Mouse (Mus musculus) neural tube, embryonic 15.5 days (tissue): ENCODE results near the gene Hfe2. TPM values are rescaled to one million over a fixed set of nuclear protein-coding genes. Genes with fewer than 3 reads are reported as not detected.
"Not testable (repeated sequence)": the region's sequence is repeated elsewhere in the genome, so short reads cannot be mapped to it uniquely, and the experiment has no call there.

Experiments
- ATAC-seq: fragments of 200-750 bp; cut with Nextera tagmentation; 2 replicates; pipeline ENCODE4 v1.8.0; 2017; ENCODE audit warnings: mild to moderate bottlenecking, moderate TSS enrichment, moderate library complexity; ENCODE audit not compliant: low FRiP score
- H3K27ac ChIP-seq: fragments of 300-500 bp; sonication (generic); replicated peaks from 2 replicates; pipeline ENCODE4 v1.5.1; 2015; ENCODE audit warnings: mild to moderate bottlenecking, inconsistent platforms
- H3K27me3 ChIP-seq: fragments of 300-500 bp; sonication (generic); replicated peaks from 2 replicates; pipeline ENCODE4 v1.6.1; 2015; ENCODE audit warnings: inconsistent platforms
- H3K36me3 ChIP-seq: fragments of 300-500 bp; sonication (generic); 2 replicates; pipeline ENCODE4 v1.6.1; 2015; ENCODE audit warnings: inconsistent platforms
- H3K4me1 ChIP-seq: fragments of 300-500 bp; sonication (generic); 2 replicates; pipeline ENCODE4 v1.6.1; 2015; ENCODE audit warnings: inconsistent platforms
- H3K4me2 ChIP-seq: fragments of 300-500 bp; sonication (generic); 2 replicates; pipeline ENCODE4 v1.6.1; 2015; ENCODE audit warnings: inconsistent platforms, mild to moderate bottlenecking, moderate library complexity
- H3K4me3 ChIP-seq: fragments of 300-500 bp; sonication (generic); replicated peaks from 2 replicates; pipeline ENCODE4 v1.5.1; 2015; ENCODE audit warnings: mild to moderate bottlenecking, inconsistent platforms
- H3K9ac ChIP-seq: fragments of 300-500 bp; sonication (generic); replicated peaks from 2 replicates; pipeline ENCODE4 v1.6.1; 2015; ENCODE audit warnings: mild to moderate bottlenecking, inconsistent platforms
- H3K9me3 ChIP-seq: fragments of 300-500 bp; sonication (generic); replicated peaks from 2 replicates; pipeline ENCODE4 v1.6.1; 2016; ENCODE audit warnings: inconsistent platforms
- WGBS: fragments of 180-500 bp; shearing (Covaris S2); methylation state at CpG from one replicate; pipeline ENCODE4 v1.1.7; 2015; ENCODE audit warnings: mixed read lengths; 5-methylcytosine and 5-hydroxymethylcytosine counted together
- polyA plus RNA-seq: library from polyadenylated mRNA; unstranded; fragments of >200 nt; fragmentation: Nextera tagmentation; extraction: Ambion mirVana; gene quantifications from 2 replicates; pipeline ENCODE4 v1.2.1, GENCODE M21; 2015

The Hfe2 gene
- polyA plus RNA-seq, 1 experiment from 2014 or later, result 3.0 TPM

DNA sequence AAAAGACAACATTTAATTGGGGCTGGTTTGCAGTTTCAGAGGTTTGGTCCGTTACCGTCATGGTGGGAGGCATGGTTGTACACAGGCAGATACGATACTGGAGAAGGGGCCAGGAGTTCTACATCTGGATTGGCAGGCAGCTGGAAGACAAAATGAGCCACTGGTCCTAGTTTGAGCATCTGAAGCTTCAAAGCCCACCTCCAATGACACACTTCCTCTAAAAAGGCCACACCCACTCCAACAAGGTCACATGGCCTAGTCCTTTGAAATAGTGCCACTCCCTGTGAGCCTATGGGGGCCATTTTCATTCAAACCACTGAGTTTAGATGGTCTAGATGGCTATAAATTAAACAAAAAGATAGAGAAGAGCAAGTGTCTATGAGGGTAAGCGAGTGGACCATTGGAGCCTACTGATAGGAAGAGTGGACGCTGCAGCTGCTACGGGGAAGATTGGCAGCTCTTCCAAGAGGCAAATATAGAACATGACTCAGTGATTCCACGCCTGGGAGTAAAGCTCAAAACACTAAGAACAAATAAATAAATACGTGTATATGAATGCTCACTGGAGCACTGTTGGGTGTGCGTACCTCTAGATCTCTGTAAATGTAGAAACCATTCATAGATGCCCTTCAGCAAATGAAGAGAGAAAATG is 18.4 kb upstream of the Hfe2 start:
- ATAC-seq, result no peak
- Histone ChIP-seq H3K36me3 (no peaks in the 10 kb centered on the region), H3K4me2 (no peak overlapping the region), H3K27ac (no peak overlapping the region), H3K27me3 (no peaks in the 10 kb centered on the region), H3K4me1 (peaks cover 9% of the 10 kb centered on the region), H3K9ac (no peak overlapping the region), H3K9me3 (no peaks in the 10 kb centered on the region), H3K4me3 (no peak overlapping the region)
- 91% methylated on average over 9 of the region's 9 CpGs for WGBS

DNA sequence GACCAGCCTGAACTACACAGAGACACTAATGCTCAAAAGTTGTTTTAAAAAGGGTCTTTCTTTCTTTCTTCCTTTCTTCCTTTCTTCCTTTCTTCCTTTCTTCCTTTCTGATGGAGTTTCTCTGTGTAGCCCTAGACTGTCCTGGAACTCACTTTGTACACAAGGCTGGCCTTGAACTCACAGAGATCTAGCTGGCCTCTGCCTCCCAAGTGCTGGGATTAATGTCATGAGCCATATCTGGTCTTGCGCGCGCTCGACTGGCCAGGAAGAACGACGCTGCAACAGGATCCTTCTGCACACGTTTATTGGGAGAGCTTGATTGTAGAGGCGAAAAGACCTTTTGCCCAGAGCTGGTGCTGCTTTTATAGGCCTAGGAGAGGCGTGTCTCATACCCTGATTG is 17.0 kb upstream of the Hfe2 start:
- H3K27ac ChIP-seq, H3K9ac ChIP-seq, H3K9me3 ChIP-seq, H3K4me2 ChIP-seq, H3K4me3 ChIP-seq, H3K4me1 ChIP-seq, H3K27me3 ChIP-seq, H3K36me3 ChIP-seq, ATAC-seq: not testable (repeated sequence)
- WGBS, result 92% methylated on average over 8 of the region's 9 CpGs

DNA sequence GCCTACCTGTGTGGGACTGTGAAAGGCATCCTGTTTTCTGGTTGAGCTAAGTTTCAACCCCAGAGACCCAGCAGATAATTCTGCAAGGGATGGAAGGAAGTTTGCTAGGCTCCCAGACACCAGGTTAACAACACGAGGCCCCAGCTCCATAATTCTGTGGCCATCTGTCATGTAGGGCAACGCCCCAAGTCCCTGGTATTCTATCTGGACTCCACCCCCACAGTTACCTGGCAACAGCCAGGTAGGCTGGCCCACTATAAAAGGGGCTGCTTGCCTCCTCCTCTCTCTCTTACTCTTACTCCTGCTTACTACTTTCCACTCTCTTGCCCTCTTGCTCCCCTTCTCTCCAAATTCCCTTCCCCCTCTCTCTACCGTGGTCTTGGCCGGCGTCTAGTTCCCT is 4.8 kb upstream of the Hfe2 start:
- WGBS, result 52% methylated on average over 5 of the region's 5 CpGs
- Histone ChIP-seq H3K36me3 (no peaks in the 10 kb centered on the region), H3K27me3 (0 out of 2 replicates have a peak, but pooled peaks cover 7% of the 10 kb centered on the region), H3K9ac (no peak overlapping the region), H3K4me1 (no peaks in the 10 kb centered on the region), H3K4me2 (no peak overlapping the region), H3K4me3 (no peak overlapping the region), H3K27ac (no peak overlapping the region), H3K9me3 (no peaks in the 10 kb centered on the region)
- no peak for ATAC-seq

DNA sequence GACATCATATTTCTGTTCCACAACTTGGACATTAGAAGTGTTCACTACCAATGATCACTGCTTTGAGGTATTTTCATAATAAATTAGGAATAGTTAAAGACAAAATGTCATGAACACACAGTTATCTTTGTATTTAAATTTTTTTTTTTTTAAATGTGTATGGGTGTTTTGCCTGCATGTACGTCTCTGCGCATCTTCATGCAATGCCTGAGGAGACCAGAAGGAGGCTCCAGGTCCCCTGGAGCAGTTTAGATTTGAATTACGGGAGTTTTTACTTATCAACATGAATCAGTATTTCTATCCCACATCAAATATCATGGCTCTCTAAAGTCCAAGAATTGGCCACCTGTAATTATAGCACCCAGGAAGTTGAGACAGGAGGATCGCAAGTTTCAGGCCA is 2.8 kb upstream of the Hfe2 start:
- no peak overlapping the region for H3K4me2 ChIP-seq
- H3K27ac ChIP-seq, result no peak overlapping the region
- peaks cover 22% of the 10 kb centered on the region for H3K27me3 ChIP-seq
- no peak overlapping the region for H3K9ac ChIP-seq
- H3K9me3 ChIP-seq, result no peaks in the 10 kb centered on the region
- no peaks in the 10 kb centered on the region for H3K36me3 ChIP-seq
- peaks cover 5% of the 10 kb centered on the region for H3K4me1 ChIP-seq
- H3K4me3 ChIP-seq, result no peak overlapping the region
- no peak for ATAC-seq
- WGBS, result 71% methylated on average over 4 of the region's 4 CpGs

DNA sequence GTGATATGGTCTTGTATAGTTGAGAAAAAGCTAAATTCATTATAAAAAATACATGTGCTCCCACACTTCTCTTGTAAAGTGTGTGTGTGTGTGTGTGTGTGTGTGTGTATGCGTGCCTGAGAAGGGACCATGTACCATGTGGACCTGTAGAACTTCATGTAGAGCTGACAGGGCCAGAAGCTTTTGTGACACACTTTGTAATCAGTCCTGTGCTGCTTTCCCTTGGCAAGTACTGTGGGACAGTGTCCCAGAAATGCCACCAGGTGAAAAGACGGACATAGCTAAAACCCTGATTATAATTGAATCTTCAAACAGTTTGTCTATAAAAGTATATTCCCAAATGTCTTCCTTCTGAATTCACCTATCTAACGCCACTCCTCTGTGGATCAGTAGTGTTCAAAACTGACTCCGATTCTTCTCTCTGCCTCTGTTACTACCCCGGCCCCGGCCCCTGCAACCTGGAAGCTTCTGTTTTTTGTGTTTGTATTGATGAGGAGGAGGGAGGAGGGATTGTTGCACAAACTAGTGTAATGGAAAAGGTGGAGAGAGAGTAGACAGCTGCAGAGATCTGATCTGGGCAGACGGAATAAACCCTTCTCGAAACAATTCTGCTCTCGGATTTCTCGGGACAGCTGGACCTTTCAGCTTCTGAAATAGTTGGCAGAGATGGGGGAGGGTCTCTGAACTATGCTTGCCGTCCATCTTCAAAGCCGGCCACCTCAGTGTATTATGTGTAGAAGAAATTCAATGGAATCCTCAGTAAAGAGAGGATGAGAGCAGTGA is 753 bp upstream of the Hfe2 start:
- H3K9me3 ChIP-seq, result no peaks in the 10 kb centered on the region
- peaks cover 9% of the 10 kb centered on the region for H3K4me1 ChIP-seq
- peaks cover 41% of the 10 kb centered on the region for H3K27me3 ChIP-seq
- H3K4me2 ChIP-seq, result no peak overlapping the region
- H3K4me3 ChIP-seq, result no peak overlapping the region
- H3K27ac ChIP-seq, result no peak overlapping the region
- ATAC-seq, result no peak
- H3K9ac ChIP-seq, result no peak overlapping the region
- no peaks in the 10 kb centered on the region for H3K36me3 ChIP-seq
- 77% methylated on average over 12 of the region's 12 CpGs for WGBS

DNA sequence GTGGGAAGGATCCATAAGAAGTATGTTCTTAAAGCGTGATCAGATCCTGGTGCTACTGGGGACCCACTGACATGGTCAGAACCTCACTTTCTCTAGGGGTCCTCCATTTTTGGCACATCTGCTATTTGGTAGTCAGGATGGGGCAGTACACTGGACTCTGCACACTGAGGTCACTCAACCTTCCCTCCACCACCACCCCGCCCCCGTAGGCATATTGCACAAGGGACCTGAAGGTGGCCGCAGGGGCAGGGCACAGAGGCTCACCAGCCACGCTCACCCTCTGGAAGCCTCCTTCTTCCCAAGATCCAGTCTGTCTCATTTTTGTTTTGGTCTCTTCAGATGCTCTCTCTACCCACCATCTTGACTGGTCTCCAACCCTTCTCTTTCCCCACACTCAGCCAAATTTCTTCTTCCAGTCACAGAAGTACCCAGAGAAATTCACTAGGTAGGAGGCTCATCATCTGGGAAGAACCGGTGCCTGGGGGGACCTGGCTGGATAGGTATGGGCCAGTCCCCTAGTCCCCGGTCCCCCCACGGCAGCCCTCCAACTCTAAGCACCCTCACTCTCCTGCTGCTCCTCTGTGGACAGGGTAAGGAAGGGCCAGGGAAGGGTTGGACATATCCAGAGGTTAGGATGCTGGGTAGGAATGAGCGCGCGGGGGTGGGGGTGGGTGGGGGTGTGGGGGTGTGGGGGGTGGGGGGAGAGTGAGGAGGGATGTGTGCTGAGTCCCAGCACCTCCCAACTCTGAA is 1.2 kb downstream of the Hfe2 start:
- no peak for ATAC-seq
- no peaks in the 10 kb centered on the region for H3K36me3 ChIP-seq
- no peak overlapping the region for H3K27ac ChIP-seq
- peaks cover 9% of the 10 kb centered on the region for H3K4me1 ChIP-seq
- WGBS, result 76% methylated on average over 11 of the region's 11 CpGs
- no peaks in the 10 kb centered on the region for H3K9me3 ChIP-seq
- H3K4me2 ChIP-seq, result peak overlapping the region; percentile 91
- peaks cover 41% of the 10 kb centered on the region for H3K27me3 ChIP-seq
- peak overlapping the region; percentile 47 for H3K4me3 ChIP-seq
- H3K9ac ChIP-seq, result no peak overlapping the region

DNA sequence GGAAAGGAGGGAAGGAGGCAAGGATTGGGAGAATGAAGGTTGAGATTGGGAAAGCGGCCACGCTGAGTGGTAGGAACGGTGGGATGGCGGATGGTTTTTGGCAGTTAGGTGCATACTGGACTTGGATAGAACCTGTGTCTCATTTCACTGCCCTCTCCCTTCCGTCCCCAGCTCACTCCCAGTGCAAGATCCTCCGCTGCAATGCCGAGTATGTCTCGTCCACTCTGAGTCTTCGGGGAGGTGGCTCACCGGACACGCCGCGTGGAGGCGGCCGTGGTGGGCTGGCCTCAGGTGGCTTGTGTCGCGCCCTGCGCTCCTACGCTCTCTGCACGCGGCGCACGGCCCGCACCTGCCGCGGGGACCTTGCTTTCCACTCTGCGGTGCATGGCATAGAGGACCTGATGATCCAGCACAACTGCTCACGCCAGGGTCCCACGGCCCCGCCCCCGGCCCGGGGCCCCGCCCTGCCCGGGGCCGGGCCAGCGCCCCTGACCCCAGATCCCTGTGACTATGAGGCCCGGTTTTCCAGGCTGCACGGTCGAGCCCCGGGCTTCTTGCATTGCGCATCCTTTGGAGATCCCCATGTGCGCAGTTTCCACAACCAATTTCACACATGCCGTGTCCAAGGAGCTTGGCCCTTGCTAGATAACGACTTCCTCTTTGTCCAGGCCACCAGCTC is 2.0 kb downstream of the Hfe2 start:
- Histone ChIP-seq H3K27ac (no peak overlapping the region), H3K36me3 (no peaks in the 10 kb centered on the region), H3K4me2 (peak overlapping the region; percentile 91), H3K4me1 (peaks cover 9% of the 10 kb centered on the region), H3K9me3 (no peaks in the 10 kb centered on the region), H3K4me3 (peak overlapping the region; percentile 47), H3K27me3 (peaks cover 41% of the 10 kb centered on the region), H3K9ac (peak overlapping the region; percentile 45)
- ATAC-seq, result peak; percentile 73
- 4% methylated on average over 43 of the region's 44 CpGs for WGBS

DNA sequence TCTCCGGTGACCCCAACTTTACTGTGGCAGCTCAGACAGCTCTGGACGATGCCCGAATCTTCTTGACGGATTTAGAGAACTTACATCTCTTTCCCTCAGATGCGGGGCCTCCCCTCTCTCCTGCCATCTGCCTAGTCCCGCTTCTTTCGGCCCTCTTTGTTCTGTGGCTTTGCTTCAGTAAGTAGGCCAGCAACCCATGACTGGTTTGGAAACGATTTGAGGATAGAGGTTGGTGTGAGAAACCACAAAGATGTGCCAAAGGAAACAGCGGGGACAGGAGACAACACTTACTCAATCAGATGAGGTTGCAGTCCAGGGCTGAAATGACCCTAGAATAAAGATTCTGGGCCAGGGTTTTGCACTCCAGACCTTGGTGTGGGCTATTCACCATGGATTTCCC is 3.5 kb downstream of the Hfe2 start:
- 58% methylated on average over 9 of the region's 9 CpGs for WGBS
- no peak overlapping the region for H3K27ac ChIP-seq
- H3K27me3 ChIP-seq, result peaks cover 41% of the 10 kb centered on the region
- H3K4me1 ChIP-seq, result peaks cover 9% of the 10 kb centered on the region
- no peaks in the 10 kb centered on the region for H3K9me3 ChIP-seq
- H3K4me3 ChIP-seq, result no peak overlapping the region
- no peaks in the 10 kb centered on the region for H3K36me3 ChIP-seq
- ATAC-seq, result no peak
- H3K4me2 ChIP-seq, result no peak overlapping the region
- no peak overlapping the region for H3K9ac ChIP-seq

DNA sequence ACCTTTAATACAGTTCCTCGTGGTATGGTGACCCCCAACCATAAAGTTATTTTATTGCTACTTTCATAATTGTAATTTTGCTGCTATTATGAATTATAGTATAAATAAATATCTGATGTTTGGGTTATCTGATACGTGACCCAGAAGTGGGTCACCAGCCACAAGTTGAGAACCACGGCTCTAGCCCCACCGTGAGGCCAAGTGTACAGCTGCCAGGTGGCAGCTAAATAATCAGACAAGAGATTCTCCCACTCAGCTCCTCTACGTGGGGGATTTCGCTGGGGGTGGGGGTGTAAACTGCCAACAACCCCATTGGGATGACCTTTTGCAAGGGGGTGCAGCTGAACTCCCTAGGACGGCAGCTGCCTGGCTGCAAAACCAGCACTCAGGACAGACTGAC is 7.1 kb downstream of the Hfe2 start:
- H3K9ac ChIP-seq, result no peak overlapping the region
- no peak overlapping the region for H3K27ac ChIP-seq
- H3K27me3 ChIP-seq, result peaks cover 19% of the 10 kb centered on the region
- no peak overlapping the region for H3K4me3 ChIP-seq
- 74% methylated on average over 7 of the region's 7 CpGs for WGBS
- peaks cover 5% of the 10 kb centered on the region for H3K4me1 ChIP-seq
- H3K9me3 ChIP-seq, result no peaks in the 10 kb centered on the region
- ATAC-seq, result no peak
- H3K36me3 ChIP-seq, result no peaks in the 10 kb centered on the region
- no peak overlapping the region for H3K4me2 ChIP-seq

DNA sequence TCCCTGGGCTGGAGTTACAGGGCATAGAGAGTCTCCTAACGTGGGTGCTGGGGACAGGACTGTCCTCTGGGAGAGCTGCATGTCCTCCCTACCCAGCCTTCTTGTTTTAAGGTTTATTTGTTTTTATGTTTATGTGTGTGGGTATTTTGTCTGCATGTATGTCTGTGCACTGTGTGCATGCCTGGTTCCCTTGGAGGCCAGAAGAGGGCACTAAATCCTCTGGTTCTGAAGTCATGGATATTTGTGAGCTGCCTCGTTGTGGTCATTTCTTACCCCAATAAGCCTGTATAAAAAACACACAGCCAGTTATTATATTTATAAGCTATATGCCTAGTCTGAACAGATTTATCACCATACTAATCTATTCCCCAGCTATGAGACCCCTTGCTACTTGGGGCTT is 9.3 kb downstream of the Hfe2 start:
- no peak overlapping the region for H3K27ac ChIP-seq
- ATAC-seq, result no peak
- H3K27me3 ChIP-seq, result no peaks in the 10 kb centered on the region
- no peak overlapping the region for H3K9ac ChIP-seq
- no peaks in the 10 kb centered on the region for H3K9me3 ChIP-seq
- H3K4me3 ChIP-seq, result no peak overlapping the region
- WGBS, result 53% methylated on average over 2 of the region's 2 CpGs
- H3K36me3 ChIP-seq, result no peaks in the 10 kb centered on the region
- H3K4me1 ChIP-seq, result no peaks in the 10 kb centered on the region
- no peak overlapping the region for H3K4me2 ChIP-seq

DNA sequence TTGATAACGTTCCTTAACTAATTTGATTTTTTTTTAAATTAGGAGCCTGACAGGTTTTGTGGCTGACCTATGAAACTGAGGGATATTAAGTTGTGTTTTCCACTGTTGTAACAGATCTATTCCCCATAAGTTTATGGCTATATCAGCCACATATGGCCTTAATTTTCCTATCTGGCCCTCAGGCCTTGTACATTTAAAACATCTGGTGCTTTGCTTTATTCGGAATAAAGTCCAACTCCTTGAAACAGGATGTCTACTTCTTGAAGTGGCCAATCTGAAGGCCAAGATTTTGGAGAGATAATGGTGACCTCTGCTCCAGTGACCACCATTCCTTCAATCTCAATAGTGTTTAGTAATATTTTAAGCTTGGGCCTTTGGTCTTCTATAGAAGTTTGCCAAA is 14.3 kb downstream of the Hfe2 start:
- Histone ChIP-seq H3K4me1 (0 out of 2 replicates have a peak, but pooled peaks cover 3% of the 10 kb centered on the region), H3K4me2 (no peak overlapping the region), H3K27ac (no peak overlapping the region), H3K4me3 (no peak overlapping the region), H3K9me3 (no peaks in the 10 kb centered on the region), H3K36me3 (no peaks in the 10 kb centered on the region), H3K27me3 (no peaks in the 10 kb centered on the region), H3K9ac (no peak overlapping the region)
- WGBS, result 78% methylated on average over 2 of the region's 2 CpGs
- no peak for ATAC-seq
